Mouse (Mus musculus) ES-Bruce4 (cell line): ENCODE results near the gene Gfer.
A peak's percentile ranks its signal among the peaks of the same experiment; 100 is the strongest.

ENCODE experiments used
- CTCF ChIP-seq: IDR thresholded peaks from one replicate; pipeline ENCODE4 v1.8.1; 2011; ENCODE audit warnings: low read depth, low read length
- EP300 ChIP-seq: IDR thresholded peaks from 2 replicates; pipeline ENCODE4 v1.6.1; 2011; ENCODE audit warnings: low read depth, low read length; ENCODE audit not compliant: insufficient read depth
- POLR2A ChIP-seq: IDR thresholded peaks from one replicate; pipeline ENCODE4 v1.8.1; 2011; ENCODE audit warnings: low read length; ENCODE audit not compliant: insufficient read depth

DNA sequence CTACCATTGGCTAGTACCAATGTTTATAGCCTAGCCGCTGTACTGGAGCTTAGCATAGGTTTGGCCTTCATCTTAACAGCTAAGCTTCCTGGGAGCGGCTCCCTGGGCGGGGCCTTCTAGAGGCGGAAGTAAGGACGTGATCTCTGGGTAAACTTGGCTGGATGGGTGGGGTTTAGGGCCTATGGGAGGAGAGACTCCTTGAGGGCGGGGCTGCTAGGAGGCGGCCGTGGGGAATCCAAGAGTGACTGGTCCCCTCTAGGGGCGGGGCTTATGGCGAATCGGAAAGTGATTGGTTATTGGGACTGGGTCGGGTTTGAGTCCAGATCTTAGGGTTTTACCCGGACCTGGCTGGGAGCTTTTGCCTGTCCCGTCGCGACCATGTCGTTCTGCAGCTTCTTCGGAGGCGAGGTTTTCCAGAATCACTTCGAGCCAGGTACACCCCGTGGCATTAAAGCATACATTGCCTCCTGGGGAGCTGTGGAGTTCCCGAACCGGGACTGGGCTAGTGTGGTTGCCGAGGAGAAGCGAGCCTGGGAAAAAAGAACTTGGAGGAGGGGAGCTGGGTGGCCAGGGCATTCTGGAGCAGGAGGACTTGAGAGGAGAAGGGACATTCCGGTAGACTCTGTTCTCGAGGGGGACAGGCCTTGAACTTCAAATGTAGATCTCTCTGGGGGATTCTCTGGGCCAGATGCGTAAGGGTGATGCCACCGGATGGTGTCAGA lies 40.5 kb upstream of the Gfer start, which contains the start of gene Msrb1:
- TF ChIP-seq CTCF (no peak), POLR2A (peak; percentile 69), EP300 (no peak)
